Mouse (Mus musculus) left cerebral cortex, adult 8-10 months (tissue): ENCODE data around the gene Gm48552. TPM values are rescaled to one million over a fixed set of nuclear protein-coding genes. Genes with fewer than 3 reads are reported as not detected.

Source experiments
- DNase-seq, 2 experiments: peaks; one replicate each; pipeline ENCODE4 v3.0.0; 2022; ENCODE audit warnings: low spot score in 2 of 2
- total RNA-seq, 4 experiments: library from RNA; stranded (reverse); gene quantifications; 2 replicates each; pipeline ENCODE4 v1.2.4; 2022

The Gm48552 gene
- total RNA-seq, 4 experiments from 2014 or later: 2.5 to 3.3 (median 2.6) TPM

GRCm38 (mm10) chr10:81360721-81361120 lies 28.1 kb upstream of the Gm48552 start:
- DNase-seq: no peak

GRCm38 (mm10) chr10:81362336-81362949 lies 26.4 kb upstream of the Gm48552 start:
- no peak for DNase-seq

- DNase-seq: no peak
Measured at GRCm38 (mm10) chr10:81363436-81364346, 25.1 kb upstream of the Gm48552 start.

GRCm38 (mm10) chr10:81364666-81365065 lies 24.1 kb upstream of the Gm48552 start:
- no peak for DNase-seq

- DNase-seq: peak in 1 of 2 experiments; percentile 67
Measured at GRCm38 (mm10) chr10:81365073-81365472, 23.7 kb upstream of the Gm48552 start.

GRCm38 (mm10) chr10:81365672-81366476 lies 22.9 kb upstream of the Gm48552 start, which contains the start of gene 4930404N11Rik:
4930404N11Rik (minus strand) TSS chr10:81365816.
- no peak for DNase-seq

GRCm38 (mm10) chr10:81366477-81367206 lies 22.2 kb upstream of the Gm48552 start:
- no peak for DNase-seq

GRCm38 (mm10) chr10:81367207-81367495 lies 21.7 kb upstream of the Gm48552 start:
- no peak for DNase-seq

- DNase-seq: no peak
Measured at GRCm38 (mm10) chr10:81375322-81375721, 13.5 kb upstream of the Gm48552 start.

GRCm38 (mm10) chr10:81376561-81377361 lies 12.0 kb upstream of the Gm48552 start:
- DNase-seq: no peak

- DNase-seq: no peak
Measured at GRCm38 (mm10) chr10:81377362-81377664, 11.5 kb upstream of the Gm48552 start.

- DNase-seq: no peak
Measured at GRCm38 (mm10) chr10:81377793-81378552, 10.8 kb upstream of the Gm48552 start, which contains the start of gene Fzr1. Fzr1 (minus strand) TSS chr10:81378516.

GRCm38 (mm10) chr10:81378553-81379182 lies 10.1 kb upstream of the Gm48552 start:
- DNase-seq: peak; percentile 98 to 100

GRCm38 (mm10) chr10:81379183-81379553 lies 9.6 kb upstream of the Gm48552 start:
- no peak for DNase-seq

GRCm38 (mm10) chr10:81379809-81380378 lies 8.9 kb upstream of the Gm48552 start:
- no peak for DNase-seq

- no peak for DNase-seq
Measured at GRCm38 (mm10) chr10:81382039-81382438, 6.8 kb upstream of the Gm48552 start.

GRCm38 (mm10) chr10:81383802-81384604 lies 4.8 kb upstream of the Gm48552 start, which contains the start of the genes Dohh and Gm48551:
Dohh (plus strand) TSS chr10:81384428.
Gm48551 (plus strand) TSS chr10:81384466.
- DNase-seq: peak; percentile 99

- no peak for DNase-seq
Measured at GRCm38 (mm10) chr10:81384605-81384982, 4.2 kb upstream of the Gm48552 start.
